Mouse (Mus musculus): ENCODE results near the gene Trim44.
A peak's percentile ranks its signal among the peaks of the same experiment; 100 is the strongest.

Trim44 gene

GRCm38 (mm10) chr2:102407363-102408184 lies at the start of gene Trim44:
Trim44 (minus strand) TSS chr2:102407828.
- no peak for DNase-seq (ENCODE audit: low spot score)

- DNase-seq (ENCODE audit: low spot score): no peak
Measured at GRCm38 (mm10) chr2:102455126-102455525, 47.5 kb upstream of the Trim44 start.

- DNase-seq (ENCODE audit: low spot score): no peak
Measured at GRCm38 (mm10) chr2:102453447-102453846, 45.8 kb upstream of the Trim44 start.

GRCm38 (mm10) chr2:102451671-102452549 lies 44.3 kb upstream of the Trim44 start, which contains the start of gene Fjx1:
Fjx1 (minus strand) TSS chr2:102452499.
- peak; percentile 10 for DNase-seq (ENCODE audit: low spot score)

- DNase-seq (ENCODE audit: low spot score): no peak
Measured at GRCm38 (mm10) chr2:102450761-102451670, 43.4 kb upstream of the Trim44 start.

- DNase-seq (ENCODE audit: low spot score): peak; percentile 34
Measured at GRCm38 (mm10) chr2:102450248-102450760, 42.7 kb upstream of the Trim44 start.

GRCm38 (mm10) chr2:102449630-102450247 lies 42.1 kb upstream of the Trim44 start:
- DNase-seq (ENCODE audit: low spot score): no peak

GRCm38 (mm10) chr2:102449056-102449455 lies 41.4 kb upstream of the Trim44 start:
- no peak for DNase-seq (ENCODE audit: low spot score)

GRCm38 (mm10) chr2:102447831-102448230 lies 40.2 kb upstream of the Trim44 start:
- DNase-seq (ENCODE audit: low spot score): no peak

- no peak for DNase-seq (ENCODE audit: low spot score)
Measured at GRCm38 (mm10) chr2:102446851-102447250, 39.2 kb upstream of the Trim44 start.

- DNase-seq (ENCODE audit: low spot score): no peak
Measured at GRCm38 (mm10) chr2:102437357-102438030, 29.9 kb upstream of the Trim44 start.

- DNase-seq (ENCODE audit: low spot score): no peak
Measured at GRCm38 (mm10) chr2:102433879-102434278, 26.3 kb upstream of the Trim44 start.

GRCm38 (mm10) chr2:102431084-102431483 lies 23.5 kb upstream of the Trim44 start:
- DNase-seq (ENCODE audit: low spot score): no peak

- DNase-seq (ENCODE audit: low spot score): no peak
Measured at GRCm38 (mm10) chr2:102427974-102428373, 20.3 kb upstream of the Trim44 start.

- no peak for DNase-seq (ENCODE audit: low spot score)
Measured at GRCm38 (mm10) chr2:102426434-102426833, 18.8 kb upstream of the Trim44 start.

GRCm38 (mm10) chr2:102416149-102416743 lies 8.6 kb upstream of the Trim44 start:
- DNase-seq (ENCODE audit: low spot score): no peak

GRCm38 (mm10) chr2:102412738-102413137 lies 5.1 kb upstream of the Trim44 start:
- DNase-seq (ENCODE audit: low spot score): no peak

GRCm38 (mm10) chr2:102410615-102411014 lies 3.0 kb upstream of the Trim44 start:
- no peak for DNase-seq (ENCODE audit: low spot score)

GRCm38 (mm10) chr2:102409741-102410140 lies 2.1 kb upstream of the Trim44 start:
- DNase-seq (ENCODE audit: low spot score): no peak

Data from ovary, adult 18-20 months (tissue).